Mouse (Mus musculus) hindbrain, embryonic 15.5 days (tissue): ENCODE data around the gene Twf1. TPM values are rescaled to one million over a fixed set of nuclear protein-coding genes. Genes with fewer than 3 reads are reported as not detected.

Experiments used
- ATAC-seq: fragments of 200-750 bp; cut with Nextera tagmentation; 2 replicates; pipeline ENCODE4 v1.8.0; 2017; ENCODE audit warnings: low read depth, moderate number of reproducible peaks, moderate TSS enrichment; ENCODE audit not compliant: low FRiP score
- H3K27ac ChIP-seq: fragments of 300-500 bp; sonication (generic); replicated peaks from 2 replicates; pipeline ENCODE4 v1.5.1; 2015; ENCODE audit warnings: mild to moderate bottlenecking, inconsistent platforms
- H3K27me3 ChIP-seq: fragments of 300-500 bp; sonication (generic); 2 replicates; pipeline ENCODE4 v1.6.1; 2015; ENCODE audit warnings: control low read depth, inconsistent platforms
- H3K36me3 ChIP-seq: fragments of 300-500 bp; sonication (generic); 2 replicates; pipeline ENCODE4 v1.6.1; 2015; ENCODE audit warnings: control low read depth, inconsistent platforms
- H3K4me1 ChIP-seq: fragments of 300-500 bp; sonication (generic); replicated peaks from 2 replicates; pipeline ENCODE4 v1.6.1; 2015; ENCODE audit warnings: control low read depth, inconsistent platforms
- H3K4me2 ChIP-seq: fragments of 300-500 bp; sonication (generic); 2 replicates; pipeline ENCODE4 v1.6.1; 2015; ENCODE audit warnings: moderate library complexity, mild to moderate bottlenecking, inconsistent platforms
- H3K4me3 ChIP-seq: fragments of 300-500 bp; sonication (generic); 2 replicates; pipeline ENCODE4 v1.5.1; 2015; ENCODE audit warnings: mild to moderate bottlenecking, inconsistent platforms
- H3K9ac ChIP-seq: fragments of 300-500 bp; sonication (generic); 2 replicates; pipeline ENCODE4 v1.6.1; 2015; ENCODE audit warnings: inconsistent platforms
- H3K9me3 ChIP-seq: fragments of 300-500 bp; sonication (generic); 2 replicates; pipeline ENCODE4 v1.6.1; 2016; ENCODE audit warnings: control low read depth, inconsistent platforms
- WGBS: fragments of 180-500 bp; shearing (Covaris S2); methylation state at CpG from one replicate; pipeline ENCODE4 v1.1.7; 2015; 5-methylcytosine and 5-hydroxymethylcytosine counted together
- polyA plus RNA-seq: library from polyadenylated mRNA; unstranded; fragments of >200 nt; fragmentation: Nextera tagmentation; extraction: Ambion mirVana; gene quantifications from 2 replicates; pipeline ENCODE4 v1.2.1, GENCODE M21; 2015

Twf1 gene
- 76.0 and 77.7 TPM in 2 replicates for polyA plus RNA-seq

DNA sequence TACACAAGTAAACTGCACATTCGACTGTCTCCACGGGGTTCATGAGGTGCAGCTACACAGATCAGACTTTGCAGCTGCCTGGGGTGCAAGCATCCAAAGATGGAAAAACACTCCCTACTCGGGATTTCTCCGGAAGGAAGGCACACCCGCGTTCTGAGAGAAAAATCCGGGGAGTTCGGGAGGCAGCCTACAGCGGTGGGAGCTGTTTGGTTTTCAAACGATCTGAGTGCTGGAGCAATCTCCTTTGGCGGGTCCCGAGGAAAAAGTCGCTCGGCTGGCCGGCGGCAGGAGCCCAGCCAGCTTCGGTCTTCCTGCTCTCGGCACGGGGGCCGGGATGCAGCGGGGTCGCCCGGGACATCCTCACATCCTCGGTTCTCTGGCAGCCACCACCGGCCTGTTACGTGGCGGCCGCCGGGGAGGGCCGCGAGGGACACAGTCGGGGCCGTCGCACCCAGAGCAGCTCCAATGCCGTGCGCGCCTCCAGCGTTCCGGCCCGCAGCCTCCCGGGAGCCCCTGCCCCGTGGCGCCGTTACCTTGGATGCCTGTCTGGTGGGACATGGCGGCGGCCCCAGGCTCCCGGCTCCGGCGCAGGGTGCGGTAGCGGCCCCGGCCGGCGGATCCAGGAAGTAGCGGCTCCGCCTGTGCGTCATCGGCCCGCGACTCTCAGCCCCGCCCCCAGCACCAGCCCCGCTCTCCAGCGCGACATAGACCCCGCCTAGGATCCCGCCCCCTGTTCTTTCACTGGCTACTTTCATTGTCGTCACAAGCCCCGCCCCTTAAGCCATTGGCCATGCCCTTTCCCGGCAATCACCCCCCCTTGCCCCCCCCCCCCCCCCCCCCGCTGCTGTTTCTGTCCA is at the start of gene Twf1:
Gene Twf1, minus strand, starts transcription at position 671 of the 857 bp plus-strand sequence.
- peak within 1 kb of the TSS; percentile 76 for H3K9ac ChIP-seq
- no peaks in the 10 kb centered on the region for H3K27me3 ChIP-seq
- peak; percentile 99 for ATAC-seq
- peaks cover 19% of the 10 kb centered on the region for H3K4me1 ChIP-seq
- WGBS: under 1% methylated on average over 68 of the region's 70 CpGs
- H3K36me3 ChIP-seq: peaks cover 13% of the 10 kb centered on the region
- no peaks in the 10 kb centered on the region for H3K9me3 ChIP-seq
- peak within 1 kb of the TSS; percentile 61 for H3K4me3 ChIP-seq
- H3K4me2 ChIP-seq: peak within 1 kb of the TSS; percentile 71
- H3K27ac ChIP-seq: peak within 1 kb of the TSS; percentile 82

DNA sequence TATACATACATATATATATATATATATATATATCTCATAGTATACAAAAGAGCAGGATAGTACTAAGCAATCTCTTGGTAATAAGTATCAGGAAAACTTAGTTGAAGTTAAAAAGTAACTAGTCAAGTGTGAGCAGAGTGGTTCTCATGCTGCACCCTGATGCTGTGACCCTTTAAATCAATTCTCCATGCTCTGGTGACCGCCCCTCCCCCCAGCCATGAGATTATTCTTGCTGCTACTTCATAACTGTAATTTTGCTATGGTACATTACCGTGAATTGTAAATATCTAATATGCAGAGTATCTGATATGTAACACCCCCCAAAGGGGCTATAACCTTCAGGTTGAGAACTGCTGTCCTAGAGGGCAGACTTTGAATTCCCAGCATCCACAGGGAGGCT is 49.4 kb upstream of the Twf1 start:
- no peak overlapping the region for H3K27ac ChIP-seq
- ATAC-seq: no peak
- no peak overlapping the region for H3K9ac ChIP-seq
- 0 out of 2 replicates have a peak, but pooled peaks cover 3% of the 10 kb centered on the region for H3K4me1 ChIP-seq
- WGBS: 70% methylated on average over 2 of the region's 2 CpGs
- no peak overlapping the region for H3K4me2 ChIP-seq
- H3K4me3 ChIP-seq: no peak overlapping the region
- H3K27me3 ChIP-seq: no peaks in the 10 kb centered on the region
- no peaks in the 10 kb centered on the region for H3K36me3 ChIP-seq
- no peaks in the 10 kb centered on the region for H3K9me3 ChIP-seq

- no peaks in the 10 kb centered on the region for H3K9me3 ChIP-seq
- H3K36me3 ChIP-seq: no peaks in the 10 kb centered on the region
- H3K27ac ChIP-seq: no peak overlapping the region
- ATAC-seq: no peak
- no peak overlapping the region for H3K4me3 ChIP-seq
- 0 out of 2 replicates have a peak, but pooled peaks cover 3% of the 10 kb centered on the region for H3K4me1 ChIP-seq
- no peak overlapping the region for H3K9ac ChIP-seq
- no peak overlapping the region for H3K4me2 ChIP-seq
- 80% methylated on average over 2 of the region's 2 CpGs for WGBS
- H3K27me3 ChIP-seq: no peaks in the 10 kb centered on the region
Measured at GRCm38 (mm10) chr15:94638207-94638606, 48.5 kb upstream of the Twf1 start.

DNA sequence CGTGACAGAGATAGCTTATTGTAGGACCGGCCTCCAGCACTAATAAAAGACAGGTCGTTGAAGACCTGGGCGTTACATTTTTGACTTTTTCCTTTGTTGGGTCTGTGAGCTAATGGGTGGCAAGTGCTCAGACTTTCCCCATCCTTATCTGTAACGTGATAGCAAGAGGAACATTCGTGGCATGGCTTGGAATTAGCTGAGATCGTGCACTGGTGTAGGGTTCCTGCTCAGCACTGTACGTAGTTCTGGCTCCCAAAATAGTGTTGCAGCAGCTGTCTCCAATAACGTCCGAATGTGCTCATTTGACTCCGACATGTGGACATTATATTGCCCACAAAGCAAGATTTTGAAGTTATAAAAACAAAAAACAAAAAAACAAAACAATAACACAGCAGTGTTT is 44.8 kb upstream of the Twf1 start:
- WGBS: 81% methylated on average over 11 of the region's 11 CpGs
- ATAC-seq: no peak

GRCm38 (mm10) chr15:94630553-94630952 is 40.9 kb upstream of the Twf1 start:
- Histone ChIP-seq H3K4me2 (no peak overlapping the region), H3K9ac (no peak overlapping the region), H3K4me1 (no peaks in the 10 kb centered on the region), H3K27ac (no peak overlapping the region), H3K9me3 (no peaks in the 10 kb centered on the region), H3K4me3 (no peak overlapping the region), H3K27me3 (no peaks in the 10 kb centered on the region; the same call in 1 of the 2 replicates), H3K36me3 (no peaks in the 10 kb centered on the region)
- WGBS: 87% methylated on average over 4 of the region's 4 CpGs
- no peak for ATAC-seq

More for the DNA sequence above, 44.8 kb upstream of the Twf1 start:
- H3K4me1 ChIP-seq: no peaks in the 10 kb centered on the region
- H3K27me3 ChIP-seq: no peaks in the 10 kb centered on the region; the same call in 1 of the 2 replicates
- no peaks in the 10 kb centered on the region for H3K36me3 ChIP-seq
- H3K27ac ChIP-seq: no peak overlapping the region
- no peak overlapping the region for H3K9ac ChIP-seq
- H3K9me3 ChIP-seq: no peaks in the 10 kb centered on the region
- H3K4me3 ChIP-seq: no peak overlapping the region
- H3K4me2 ChIP-seq: no peak overlapping the region

DNA sequence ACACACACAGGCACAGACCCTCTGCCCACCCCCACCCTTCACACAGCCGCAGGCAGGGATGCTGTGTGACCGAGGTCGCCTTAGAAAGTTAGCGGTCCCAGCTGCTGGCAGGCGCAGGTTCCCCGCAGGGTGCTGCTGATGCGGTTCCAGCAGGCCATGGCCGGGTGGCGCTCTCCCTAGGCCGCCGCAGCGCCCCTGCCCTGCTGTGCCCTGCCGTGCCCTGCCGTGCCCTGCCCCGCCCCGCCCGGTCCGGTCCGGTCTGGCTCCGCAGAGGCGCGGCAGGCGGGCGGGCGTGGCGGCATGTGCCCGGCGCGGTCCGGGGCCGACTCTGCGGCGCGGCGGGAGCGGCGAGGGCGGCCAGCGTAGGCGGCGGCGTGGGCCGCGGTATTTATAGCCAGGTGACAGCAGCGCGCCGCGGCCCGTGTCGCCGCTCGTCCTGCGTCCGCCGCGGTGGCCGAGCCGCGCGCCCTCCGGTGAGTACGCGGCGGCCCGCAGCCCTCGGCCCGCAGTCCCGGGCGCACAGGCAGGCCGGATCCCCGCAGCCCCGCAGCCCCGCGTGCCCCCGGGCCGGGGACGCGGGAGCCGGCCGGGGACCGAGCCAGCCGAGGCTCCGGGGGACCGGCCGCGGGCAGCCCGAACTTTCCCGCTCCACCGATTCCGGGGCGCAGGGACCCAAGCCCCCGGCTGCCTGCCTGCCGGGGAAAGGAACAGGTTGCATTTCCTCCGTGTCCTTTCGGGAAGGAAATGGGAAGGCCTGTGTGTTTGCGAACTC is 39.3 kb upstream of the Twf1 start, which contains the start of gene Tmem117:
Gene Tmem117, plus strand, starts transcription at position 403 of the 772 bp plus-strand sequence.
- Histone ChIP-seq H3K27ac (peak within 1 kb of the TSS; percentile 47), H3K36me3 (no peaks in the 10 kb centered on the region), H3K9me3 (no peaks in the 10 kb centered on the region), H3K4me2 (peak within 1 kb of the TSS; percentile 82), H3K9ac (peak within 1 kb of the TSS; percentile 86), H3K4me1 (no peaks in the 10 kb centered on the region), H3K4me3 (peak within 1 kb of the TSS; percentile 56), H3K27me3 (no peaks in the 10 kb centered on the region; the same call in 1 of the 2 replicates)
- ATAC-seq: peak; percentile 73
- under 1% methylated on average over 64 of the region's 96 CpGs for WGBS

- H3K4me1 ChIP-seq: no peaks in the 10 kb centered on the region
- no peaks in the 10 kb centered on the region for H3K36me3 ChIP-seq
- peak overlapping the region; percentile 56 for H3K4me3 ChIP-seq
- 50% methylated on average over 2 of the region's 2 CpGs for WGBS
- peak overlapping the region; percentile 47; the same call in 1 of the 2 replicates for H3K27ac ChIP-seq
- peak overlapping the region; percentile 86 for H3K9ac ChIP-seq
- ATAC-seq: peak; percentile 52; the same call in 1 of the 2 replicates
- peak overlapping the region; percentile 82 for H3K4me2 ChIP-seq
- H3K27me3 ChIP-seq: no peaks in the 10 kb centered on the region; the same call in 1 of the 2 replicates
- no peaks in the 10 kb centered on the region for H3K9me3 ChIP-seq
Measured at GRCm38 (mm10) chr15:94628463-94628829, 38.8 kb upstream of the Twf1 start.

- H3K27me3 ChIP-seq: no peaks in the 10 kb centered on the region
- no peaks in the 10 kb centered on the region for H3K36me3 ChIP-seq
- H3K27ac ChIP-seq: no peak overlapping the region
- no peak overlapping the region for H3K9ac ChIP-seq
- no peak overlapping the region for H3K4me3 ChIP-seq
- no peak overlapping the region for H3K4me2 ChIP-seq
- no peak for ATAC-seq
- H3K9me3 ChIP-seq: no peaks in the 10 kb centered on the region
- no peaks in the 10 kb centered on the region for H3K4me1 ChIP-seq
Measured at GRCm38 (mm10) chr15:94620909-94621308, 31.2 kb upstream of the Twf1 start.

GRCm38 (mm10) chr15:94616036-94616435 is 26.3 kb upstream of the Twf1 start:
- Histone ChIP-seq H3K27me3 (no peaks in the 10 kb centered on the region), H3K4me3 (no peak overlapping the region), H3K4me2 (no peak overlapping the region), H3K9me3 (no peaks in the 10 kb centered on the region), H3K27ac (no peak overlapping the region), H3K9ac (no peak overlapping the region), H3K36me3 (no peaks in the 10 kb centered on the region), H3K4me1 (no peaks in the 10 kb centered on the region)
- 91% methylated on average over 11 of the region's 11 CpGs for WGBS
- ATAC-seq: no peak

- Histone ChIP-seq H3K27ac (no peak overlapping the region), H3K4me1 (no peaks in the 10 kb centered on the region), H3K9ac (no peak overlapping the region), H3K27me3 (no peaks in the 10 kb centered on the region), H3K4me2 (no peak overlapping the region), H3K36me3 (no peaks in the 10 kb centered on the region), H3K9me3 (no peaks in the 10 kb centered on the region), H3K4me3 (no peak overlapping the region)
- WGBS: 96% methylated on average over 8 of the region's 8 CpGs
- ATAC-seq: no peak
Measured at GRCm38 (mm10) chr15:94607768-94608167, 18.1 kb upstream of the Twf1 start.

GRCm38 (mm10) chr15:94602441-94602840 is 12.8 kb upstream of the Twf1 start:
- Histone ChIP-seq H3K27me3 (no peaks in the 10 kb centered on the region), H3K4me1 (no peaks in the 10 kb centered on the region), H3K4me3 (no peak overlapping the region), H3K9ac (no peak overlapping the region), H3K36me3 (no peaks in the 10 kb centered on the region), H3K27ac (no peak overlapping the region), H3K4me2 (no peak overlapping the region), H3K9me3 (no peaks in the 10 kb centered on the region)
- 66% methylated on average over 3 of the region's 3 CpGs for WGBS
- ATAC-seq: no peak

GRCm38 (mm10) chr15:94601339-94601738 is 11.7 kb upstream of the Twf1 start:
- H3K4me3 ChIP-seq: no peak overlapping the region
- no peak overlapping the region for H3K27ac ChIP-seq
- no peaks in the 10 kb centered on the region for H3K4me1 ChIP-seq
- no peaks in the 10 kb centered on the region for H3K36me3 ChIP-seq
- H3K4me2 ChIP-seq: no peak overlapping the region
- WGBS: 23% methylated on average over 3 of the region's 3 CpGs
- no peak overlapping the region for H3K9ac ChIP-seq
- no peaks in the 10 kb centered on the region for H3K9me3 ChIP-seq
- no peaks in the 10 kb centered on the region for H3K27me3 ChIP-seq
- ATAC-seq: no peak
